Mouse (Mus musculus): ENCODE results near the gene Ablim1. TPM values are rescaled to one million over a fixed set of nuclear protein-coding genes. Genes with fewer than 3 reads are reported as not detected.

Gene Ablim1
- polyA plus RNA-seq, 1 experiment from 2014 or later, result 29.2 TPM

- H3K9ac ChIP-seq (ENCODE audit: low read depth, low read length), result peak overlapping the region; percentile 83
- no peaks in the 10 kb centered on the region for H3K36me3 ChIP-seq (ENCODE audit: control insufficient read depth, insufficient read depth, low read length)
Measured at GRCm38 (mm10) chr19:57315013-57315565, 370 bp upstream of the Ablim1 start.

GRCm38 (mm10) chr19:57313891-57314345 is 801 bp downstream of the Ablim1 start:
- Histone ChIP-seq H3K9ac (ENCODE audit: low read depth, low read length) (peak overlapping the region; percentile 83), H3K4me3 (ENCODE audit: low read length) (peak overlapping the region; percentile 69), H3K27ac (ENCODE audit: low read length) (peak overlapping the region; percentile 72), H3K9me3 (ENCODE audit: control insufficient read depth, low read length) (no peaks in the 10 kb centered on the region), H3K4me1 (ENCODE audit: control insufficient read depth, insufficient read depth, low read length) (peaks cover 19% of the 10 kb centered on the region), H3K4me2 (ENCODE audit: low read depth, low read length) (peak overlapping the region; percentile 89), H3K27me3 (replicated peaks; ENCODE audit: control insufficient read depth, insufficient read depth, low read length) (no peaks in the 10 kb centered on the region), H3K36me3 (ENCODE audit: control insufficient read depth, insufficient read depth, low read length) (no peaks in the 10 kb centered on the region)
- 58% methylated on average over 3 of the region's 3 CpGs for WGBS
- no peak for ATAC-seq

More at GRCm38 (mm10) chr19:57315013-57315565, 370 bp upstream of the Ablim1 start:
- H3K4me3 ChIP-seq (ENCODE audit: low read length), result peak overlapping the region; percentile 69
- peak; percentile 9 for ATAC-seq
- H3K4me1 ChIP-seq (ENCODE audit: control insufficient read depth, insufficient read depth, low read length), result peaks cover 19% of the 10 kb centered on the region
- WGBS, result 43% methylated on average over 11 of the region's 11 CpGs
- 0 out of 2 replicates have a peak overlapping the region, but pooled peaks have one; percentile 72 for H3K27ac ChIP-seq (ENCODE audit: low read length)
- peak overlapping the region; percentile 89 for H3K4me2 ChIP-seq (ENCODE audit: low read depth, low read length)
- H3K27me3 ChIP-seq (replicated peaks; ENCODE audit: control insufficient read depth, insufficient read depth, low read length), result no peaks in the 10 kb centered on the region
- no peaks in the 10 kb centered on the region for H3K9me3 ChIP-seq (ENCODE audit: control insufficient read depth, low read length)

GRCm38 (mm10) chr19:57313226-57313625 is 1.5 kb downstream of the Ablim1 start:
- ATAC-seq, result peak; percentile 41
- Histone ChIP-seq H3K36me3 (ENCODE audit: control insufficient read depth, insufficient read depth, low read length) (no peaks in the 10 kb centered on the region), H3K4me3 (ENCODE audit: low read length) (peak overlapping the region; percentile 69), H3K27me3 (replicated peaks; ENCODE audit: control insufficient read depth, insufficient read depth, low read length) (no peaks in the 10 kb centered on the region), H3K27ac (ENCODE audit: low read length) (peak overlapping the region; percentile 19; the same call in 1 of the 2 replicates), H3K9ac (ENCODE audit: low read depth, low read length) (no peak overlapping the region), H3K4me1 (ENCODE audit: control insufficient read depth, insufficient read depth, low read length) (peaks cover 19% of the 10 kb centered on the region), H3K4me2 (ENCODE audit: low read depth, low read length) (peak overlapping the region; percentile 34), H3K9me3 (ENCODE audit: control insufficient read depth, low read length) (no peaks in the 10 kb centered on the region)
- WGBS, result 51% methylated on average over 10 of the region's 10 CpGs

GRCm38 (mm10) chr19:57309980-57310379 is 4.7 kb downstream of the Ablim1 start:
- no peak overlapping the region for H3K27ac ChIP-seq (ENCODE audit: low read length)
- no peak overlapping the region for H3K4me3 ChIP-seq (ENCODE audit: low read length)
- H3K27me3 ChIP-seq (replicated peaks; ENCODE audit: control insufficient read depth, insufficient read depth, low read length), result no peaks in the 10 kb centered on the region
- WGBS, result 58% methylated on average over 4 of the region's 4 CpGs
- H3K4me2 ChIP-seq (ENCODE audit: low read depth, low read length), result no peak overlapping the region
- ATAC-seq, result no peak
- H3K9ac ChIP-seq (ENCODE audit: low read depth, low read length), result no peak overlapping the region
- H3K36me3 ChIP-seq (ENCODE audit: control insufficient read depth, insufficient read depth, low read length), result no peaks in the 10 kb centered on the region
- no peaks in the 10 kb centered on the region for H3K9me3 ChIP-seq (ENCODE audit: control insufficient read depth, low read length)
- peaks cover 19% of the 10 kb centered on the region for H3K4me1 ChIP-seq (ENCODE audit: control insufficient read depth, insufficient read depth, low read length)

GRCm38 (mm10) chr19:57306601-57307000 is 8.1 kb downstream of the Ablim1 start:
- Histone ChIP-seq H3K36me3 (ENCODE audit: control insufficient read depth, insufficient read depth, low read length) (no peaks in the 10 kb centered on the region), H3K9ac (ENCODE audit: low read depth, low read length) (no peak overlapping the region), H3K4me1 (ENCODE audit: control insufficient read depth, insufficient read depth, low read length) (peaks cover 8% of the 10 kb centered on the region), H3K27me3 (replicated peaks; ENCODE audit: control insufficient read depth, insufficient read depth, low read length) (no peaks in the 10 kb centered on the region), H3K4me3 (ENCODE audit: low read length) (no peak overlapping the region), H3K4me2 (ENCODE audit: low read depth, low read length) (no peak overlapping the region), H3K27ac (ENCODE audit: low read length) (no peak overlapping the region), H3K9me3 (ENCODE audit: control insufficient read depth, low read length) (no peaks in the 10 kb centered on the region)
- ATAC-seq, result no peak
- 65% methylated on average over 4 of the region's 4 CpGs for WGBS

- Histone ChIP-seq H3K4me3 (ENCODE audit: low read length) (no peak overlapping the region), H3K4me2 (ENCODE audit: low read depth, low read length) (no peak overlapping the region), H3K27me3 (replicated peaks; ENCODE audit: control insufficient read depth, insufficient read depth, low read length) (no peaks in the 10 kb centered on the region), H3K36me3 (ENCODE audit: control insufficient read depth, insufficient read depth, low read length) (no peaks in the 10 kb centered on the region), H3K9ac (ENCODE audit: low read depth, low read length) (no peak overlapping the region), H3K4me1 (ENCODE audit: control insufficient read depth, insufficient read depth, low read length) (peaks cover 4% of the 10 kb centered on the region), H3K27ac (ENCODE audit: low read length) (no peak overlapping the region), H3K9me3 (ENCODE audit: control insufficient read depth, low read length) (no peaks in the 10 kb centered on the region)
- WGBS, result 72% methylated on average over 8 of the region's 8 CpGs
- ATAC-seq, result no peak
Measured at GRCm38 (mm10) chr19:57305972-57306371, 8.7 kb downstream of the Ablim1 start.

- no peak overlapping the region for H3K4me2 ChIP-seq (ENCODE audit: low read depth, low read length)
- whole genome bisulfite sequencing, result 83% methylated on average over 2 of the region's 2 CpGs
- H3K9ac ChIP-seq (ENCODE audit: low read depth, low read length), result no peak overlapping the region
- no peaks in the 10 kb centered on the region for H3K4me1 ChIP-seq (ENCODE audit: control insufficient read depth, insufficient read depth, low read length)
- H3K27ac ChIP-seq (ENCODE audit: low read length), result no peak overlapping the region
- no peak for ATAC-seq
- no peak overlapping the region for H3K4me3 ChIP-seq (ENCODE audit: low read length)
- no peaks in the 10 kb centered on the region for H3K9me3 ChIP-seq (ENCODE audit: control insufficient read depth, low read length)
- H3K36me3 ChIP-seq (ENCODE audit: control insufficient read depth, insufficient read depth, low read length), result no peaks in the 10 kb centered on the region
- no peaks in the 10 kb centered on the region for H3K27me3 ChIP-seq (replicated peaks; ENCODE audit: control insufficient read depth, insufficient read depth, low read length)
Measured at GRCm38 (mm10) chr19:57304666-57305065, 10.1 kb downstream of the Ablim1 start.

GRCm38 (mm10) chr19:57301961-57302395 is 12.7 kb downstream of the Ablim1 start:
- 0 out of 2 replicates have a peak overlapping the region, but pooled peaks have one; percentile 8 for H3K27ac ChIP-seq (ENCODE audit: low read length)
- H3K9me3 ChIP-seq (ENCODE audit: control insufficient read depth, low read length), result no peaks in the 10 kb centered on the region
- 0 out of 2 replicates have a peak, but pooled peaks have one; percentile 11 for ATAC-seq
- no peaks in the 10 kb centered on the region for H3K27me3 ChIP-seq (replicated peaks; ENCODE audit: control insufficient read depth, insufficient read depth, low read length)
- no peak overlapping the region for H3K9ac ChIP-seq (ENCODE audit: low read depth, low read length)
- WGBS, result 56% methylated on average over 12 of the region's 12 CpGs
- no peaks in the 10 kb centered on the region for H3K36me3 ChIP-seq (ENCODE audit: control insufficient read depth, insufficient read depth, low read length)
- no peak overlapping the region for H3K4me3 ChIP-seq (ENCODE audit: low read length)
- no peak overlapping the region for H3K4me2 ChIP-seq (ENCODE audit: low read depth, low read length)
- H3K4me1 ChIP-seq (ENCODE audit: control insufficient read depth, insufficient read depth, low read length), result no peaks in the 10 kb centered on the region

GRCm38 (mm10) chr19:57298006-57298405 is 16.7 kb downstream of the Ablim1 start:
- peak; percentile 39; the same call in 1 of the 2 replicates for ATAC-seq

More at GRCm38 (mm10) chr19:57298006-57298405, 16.7 kb downstream of the Ablim1 start:
- Histone ChIP-seq H3K4me1 (ENCODE audit: control insufficient read depth, insufficient read depth, low read length) (no peaks in the 10 kb centered on the region; the same call in 1 of the 2 replicates), H3K9ac (ENCODE audit: low read depth, low read length) (no peak overlapping the region), H3K36me3 (ENCODE audit: control insufficient read depth, insufficient read depth, low read length) (no peaks in the 10 kb centered on the region), H3K4me3 (ENCODE audit: low read length) (no peak overlapping the region), H3K4me2 (ENCODE audit: low read depth, low read length) (no peak overlapping the region), H3K27ac (ENCODE audit: low read length) (no peak overlapping the region), H3K9me3 (ENCODE audit: control insufficient read depth, low read length) (no peaks in the 10 kb centered on the region), H3K27me3 (replicated peaks; ENCODE audit: control insufficient read depth, insufficient read depth, low read length) (no peaks in the 10 kb centered on the region)
- 74% methylated on average over 5 of the region's 5 CpGs for WGBS

All from intestine, embryonic 16.5 days (tissue).